Mouse (Mus musculus): ENCODE measurements around the gene Gpr87.
A peak's percentile ranks its signal among the peaks of the same experiment; 100 is the strongest.
"Not testable (repeated sequence)": the region's sequence is repeated elsewhere in the genome, so short reads cannot be mapped to it uniquely, and the experiment has no call there.

The Gpr87 gene

DNA sequence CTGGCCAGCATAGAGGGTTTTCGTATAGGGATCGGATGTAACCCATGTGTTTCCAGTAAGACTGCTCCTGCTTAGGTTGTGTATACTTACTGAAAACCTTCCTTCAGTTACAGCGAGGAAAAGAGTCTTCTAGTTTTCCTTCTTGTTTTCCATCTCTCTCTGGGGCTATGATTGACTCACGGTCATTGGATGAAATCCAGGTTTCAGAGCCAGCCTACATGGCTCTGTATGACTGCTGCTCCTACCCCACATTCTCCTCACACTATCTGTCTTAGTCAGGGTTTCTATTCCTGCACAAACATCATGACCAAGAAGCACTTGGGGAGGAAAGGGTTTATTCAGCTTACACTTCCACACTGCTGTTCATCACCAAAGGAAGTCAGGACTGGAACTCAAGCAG lies 54.0 kb downstream of the Gpr87 start:
- DNase-seq (ENCODE audit: low read depth in 2 of 2, low spot score in 2 of 2): not testable (repeated sequence)

DNA sequence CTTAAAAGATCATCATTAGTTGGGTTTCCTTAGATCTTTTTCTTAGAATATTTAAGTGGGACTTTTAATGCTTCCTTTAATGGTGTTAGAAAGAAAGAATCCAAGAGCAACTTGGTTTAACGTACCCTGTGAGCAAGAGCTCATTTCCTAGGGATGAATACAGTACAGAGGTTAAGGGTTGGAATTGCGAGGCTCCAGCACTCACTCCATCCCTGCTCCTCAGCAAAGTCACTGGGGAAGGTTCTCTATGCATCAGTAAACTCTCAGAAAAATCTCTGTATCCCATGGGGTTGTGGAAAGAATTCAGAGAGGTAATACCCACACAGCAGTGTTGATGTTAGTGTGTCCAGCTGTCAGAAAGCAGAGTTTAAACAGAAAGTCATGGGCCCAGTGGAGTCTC lies 54.8 kb downstream of the Gpr87 start:
- no peak for DNase-seq (ENCODE audit: low read depth in 2 of 2, low spot score in 2 of 2)

DNA sequence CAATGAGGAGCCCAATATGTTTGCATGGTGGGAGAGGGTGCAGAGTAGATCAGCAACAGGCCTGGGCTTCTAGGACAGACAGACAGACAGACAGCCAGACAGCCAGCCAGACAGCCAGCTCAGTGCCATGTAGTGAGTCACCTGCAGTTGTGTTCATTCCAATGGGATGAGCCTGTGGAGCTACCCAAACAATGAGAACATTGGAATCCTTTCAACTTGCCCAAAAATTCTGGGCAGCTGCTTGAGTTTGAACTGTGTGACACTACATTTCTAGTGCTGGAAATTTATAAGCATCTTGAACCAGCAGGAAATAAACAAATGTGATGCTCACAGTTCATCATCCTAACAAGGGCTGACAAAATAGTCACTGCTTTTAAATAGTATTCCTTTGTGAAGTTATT lies 55.3 kb downstream of the Gpr87 start:
- DNase-seq (ENCODE audit: low read depth in 2 of 2, low spot score in 2 of 2): no peak

DNA sequence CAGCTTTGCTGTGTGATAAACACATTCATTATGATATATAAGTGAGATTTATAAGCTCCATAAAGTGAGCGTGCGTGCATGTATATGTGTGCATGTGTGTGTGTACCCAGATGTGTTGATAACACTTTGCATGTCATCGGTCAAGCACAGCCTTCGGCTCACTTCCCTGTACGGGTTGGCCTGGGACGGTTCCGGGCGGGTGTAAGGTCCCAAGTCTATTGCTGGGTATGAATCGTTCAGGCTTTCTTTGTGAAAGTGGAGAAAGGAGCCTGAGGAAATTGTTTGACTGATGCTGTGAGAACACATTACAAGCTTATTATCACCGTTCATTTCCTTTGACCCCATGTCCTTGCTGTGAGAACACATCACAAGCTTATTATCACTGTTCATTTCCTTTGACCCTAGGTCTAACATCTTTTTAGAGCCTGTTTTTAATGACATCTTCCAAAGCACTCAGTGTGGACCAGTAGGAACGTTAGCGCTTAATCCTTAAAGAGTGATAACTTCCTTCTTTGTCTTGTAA lies 55.9 kb downstream of the Gpr87 start:
- no peak for DNase-seq (ENCODE audit: low read depth in 2 of 2, low spot score in 2 of 2)

DNA sequence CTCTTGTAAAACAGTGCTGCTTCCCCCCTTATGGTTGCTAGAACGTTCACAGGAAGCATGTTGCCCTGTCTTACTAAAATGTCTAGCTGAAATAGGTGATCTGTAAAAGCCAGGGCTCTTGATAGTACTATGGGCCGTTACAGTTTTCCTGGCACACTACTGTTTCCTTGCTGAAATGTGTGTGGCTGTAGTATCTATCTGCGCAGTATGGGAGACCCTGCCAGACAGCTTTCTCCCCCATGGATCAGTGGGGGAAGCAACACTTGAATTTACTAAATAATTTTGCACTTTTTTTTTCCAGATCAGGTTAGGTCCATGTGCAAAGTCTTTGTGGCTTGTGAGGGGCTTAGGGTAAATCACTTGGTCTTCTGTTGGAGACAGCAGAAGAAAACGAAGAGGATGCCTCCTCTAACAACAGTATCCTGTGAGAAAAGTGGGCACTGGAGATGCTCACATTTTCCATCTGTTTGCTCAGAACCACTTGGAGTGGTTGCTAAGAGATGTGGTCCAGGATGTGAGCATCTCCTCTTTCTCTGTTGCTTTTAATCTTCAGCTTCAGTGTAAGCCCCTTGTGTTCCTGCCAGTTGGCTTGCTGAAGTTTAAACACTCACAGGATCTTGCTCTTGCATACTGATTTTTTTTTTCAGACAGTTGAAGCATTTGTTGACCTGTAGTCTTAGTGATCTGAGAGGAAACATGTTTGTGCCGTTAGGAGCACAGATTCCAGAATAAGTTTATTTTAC lies 58.8 kb downstream of the Gpr87 start:
- no peak for DNase-seq (ENCODE audit: low read depth in 2 of 2, low spot score in 2 of 2)

DNA sequence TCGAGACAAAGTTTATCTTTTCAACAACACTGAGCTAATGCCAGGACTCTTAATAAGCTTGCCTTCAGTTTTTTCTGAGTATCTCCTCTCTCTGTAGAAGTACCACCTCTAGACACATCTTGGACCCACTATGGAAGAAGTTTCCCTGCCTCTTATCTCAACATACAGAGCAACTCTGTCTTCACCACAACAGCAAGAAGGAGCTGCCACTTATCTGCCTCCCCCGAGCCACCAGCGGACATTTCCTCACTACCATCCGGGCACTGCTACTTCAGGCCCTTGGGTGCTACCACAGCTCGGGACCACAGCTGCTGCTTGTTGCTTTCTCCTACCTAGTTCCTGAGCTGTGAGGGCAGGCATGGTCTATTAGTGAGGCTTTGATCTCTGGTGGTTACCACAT lies 61.7 kb downstream of the Gpr87 start:
- DNase-seq (ENCODE audit: low read depth in 2 of 2, low spot score in 2 of 2): no peak

DNA sequence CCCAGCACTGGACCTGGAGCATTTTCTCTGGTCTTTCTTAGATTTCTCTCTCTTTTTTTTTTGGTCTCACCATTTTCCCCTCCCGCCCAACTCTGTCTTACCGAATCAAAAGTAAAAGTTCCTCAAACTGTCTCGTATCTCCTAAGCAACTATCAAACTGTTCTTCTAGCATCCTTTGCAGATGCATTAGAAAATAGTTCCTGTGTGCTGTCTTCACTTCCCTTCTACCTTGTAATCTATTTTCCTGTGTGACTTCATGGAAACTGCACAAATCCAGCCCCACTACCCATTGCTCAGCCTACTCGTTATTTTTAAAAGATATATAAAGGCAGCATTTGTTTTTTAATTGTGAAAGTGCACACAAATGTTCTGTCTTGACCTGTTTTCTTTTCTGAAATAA lies 62.9 kb downstream of the Gpr87 start:
- DNase-seq (ENCODE audit: low read depth in 2 of 2, low spot score in 2 of 2): no peak

DNA sequence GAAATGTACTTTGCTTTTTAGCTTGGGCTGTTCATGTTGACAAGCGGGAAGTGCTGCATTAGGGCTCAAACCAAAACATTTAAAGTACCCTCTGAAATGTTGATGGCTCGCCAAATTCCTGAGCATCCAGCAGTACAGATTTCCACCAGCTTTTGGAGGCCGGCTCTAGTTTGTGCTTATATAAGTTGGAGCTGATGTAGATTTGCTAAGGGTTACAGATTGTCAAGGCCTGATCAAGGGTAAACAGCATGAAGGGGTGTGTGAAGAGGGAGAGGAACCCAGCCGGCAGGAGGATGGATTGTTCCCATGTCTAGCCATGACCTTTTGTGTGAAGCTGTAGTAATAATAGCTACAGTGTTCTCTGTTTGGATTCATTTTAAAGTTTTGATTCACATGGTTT lies 63.8 kb downstream of the Gpr87 start:
- no peak for DNase-seq (ENCODE audit: low read depth in 2 of 2, low spot score in 2 of 2)

DNA sequence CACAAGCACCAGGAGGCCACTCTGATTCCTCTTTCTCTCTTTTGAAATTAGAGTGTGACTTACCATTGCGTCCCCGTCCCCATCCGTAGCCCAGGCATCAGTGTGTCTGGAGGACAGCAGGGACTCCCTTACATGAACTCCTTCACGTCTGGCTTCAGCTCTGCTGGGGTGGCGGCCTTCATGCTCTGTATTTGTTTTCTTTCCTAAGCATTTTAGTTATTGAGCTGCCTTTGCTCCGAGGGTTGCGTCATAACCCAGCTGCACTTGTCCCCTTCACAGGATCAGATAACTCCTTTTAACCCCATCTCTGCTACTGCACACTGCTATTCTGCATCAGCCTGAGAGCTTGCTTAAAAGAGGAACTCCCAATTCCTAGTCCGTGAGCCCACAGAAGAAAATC lies 64.5 kb downstream of the Gpr87 start:
- DNase-seq (ENCODE audit: low read depth in 2 of 2, low spot score in 2 of 2): peak; percentile 12 to 18

DNA sequence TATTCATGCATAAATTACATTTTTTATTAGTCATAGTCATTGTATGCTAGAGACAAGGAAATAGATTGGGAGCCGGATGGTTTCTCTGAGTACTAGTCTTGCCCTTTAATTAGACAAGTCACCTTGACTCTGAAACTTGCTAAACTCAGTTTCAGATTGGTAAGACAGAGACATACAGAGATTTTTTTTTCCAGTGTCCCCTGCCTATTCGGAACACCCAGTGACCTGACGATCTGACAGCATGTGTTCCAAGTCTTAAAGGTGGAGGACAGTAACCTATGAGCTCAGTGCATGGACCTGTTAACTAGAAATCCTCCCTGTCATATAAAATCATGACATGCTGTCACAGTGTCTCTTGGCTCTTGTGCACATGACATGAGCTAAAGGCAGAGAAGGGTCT lies 65.4 kb downstream of the Gpr87 start:
- no peak for DNase-seq (ENCODE audit: low read depth in 2 of 2, low spot score in 2 of 2)

All from CD8-positive naive resting alpha-beta T cell, adult 2 months (primary cell).